Mouse (Mus musculus) kidney, postnatal 10 days (tissue): Measurements from ENCODE around the gene Dlat.

Source experiments
- DNase-seq: peaks from one replicate; pipeline ENCODE4 v3.0.0; 2021; ENCODE audit warnings: mixed read lengths

Dlat gene

DNA sequence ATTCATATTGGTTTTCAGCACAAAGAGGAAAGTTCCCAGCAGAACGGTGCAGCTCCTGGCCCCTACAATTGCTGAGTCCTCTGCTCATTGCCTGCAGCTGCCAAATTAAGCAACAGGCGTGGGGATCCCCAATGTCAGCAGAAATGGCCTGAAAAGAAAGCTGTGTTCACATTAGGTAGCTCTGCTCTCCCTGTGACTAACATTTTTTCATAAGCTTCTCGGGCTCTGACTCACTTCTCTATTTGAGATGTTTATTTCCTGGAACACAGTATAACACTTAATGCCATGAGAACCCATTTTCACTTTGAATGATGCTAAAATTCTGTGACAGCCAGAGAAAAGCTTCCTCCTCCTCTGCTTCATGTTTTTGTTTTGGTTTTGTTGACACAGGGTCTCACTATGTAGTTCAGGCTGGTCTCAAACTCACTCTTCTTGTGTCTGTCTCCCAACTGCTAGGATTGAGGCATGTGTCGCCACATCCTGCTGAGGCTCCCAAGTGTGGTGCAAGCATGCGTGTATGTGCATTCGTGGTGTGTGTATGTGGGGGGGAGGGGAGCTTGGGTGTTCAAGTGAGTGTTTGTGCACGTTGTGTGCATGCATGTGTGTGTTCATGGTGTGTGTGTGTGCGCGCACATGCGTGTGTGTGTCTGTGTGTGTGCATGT lies 68.6 kb downstream of the Dlat start:
- DNase-seq = no peak

DNA sequence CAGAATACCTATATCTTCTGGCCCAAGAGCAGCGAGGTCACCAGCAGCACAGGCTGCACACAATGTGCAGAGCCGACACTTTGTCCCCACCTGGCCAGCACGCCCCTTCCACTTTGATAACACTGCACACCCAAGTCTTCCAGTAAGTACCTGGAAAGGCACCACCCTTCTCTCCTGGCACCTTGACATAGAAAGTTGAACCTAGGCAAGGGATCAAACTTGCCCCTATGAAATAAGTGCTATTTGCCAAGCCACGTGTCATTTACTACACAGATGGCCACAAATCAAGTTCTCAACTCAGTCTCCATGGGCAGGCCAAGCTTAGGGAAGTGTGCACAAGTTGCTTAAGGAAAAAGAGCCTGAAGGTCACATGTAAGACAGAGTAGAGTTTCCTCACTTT lies 72.6 kb downstream of the Dlat start:
- no peak for DNase-seq

DNA sequence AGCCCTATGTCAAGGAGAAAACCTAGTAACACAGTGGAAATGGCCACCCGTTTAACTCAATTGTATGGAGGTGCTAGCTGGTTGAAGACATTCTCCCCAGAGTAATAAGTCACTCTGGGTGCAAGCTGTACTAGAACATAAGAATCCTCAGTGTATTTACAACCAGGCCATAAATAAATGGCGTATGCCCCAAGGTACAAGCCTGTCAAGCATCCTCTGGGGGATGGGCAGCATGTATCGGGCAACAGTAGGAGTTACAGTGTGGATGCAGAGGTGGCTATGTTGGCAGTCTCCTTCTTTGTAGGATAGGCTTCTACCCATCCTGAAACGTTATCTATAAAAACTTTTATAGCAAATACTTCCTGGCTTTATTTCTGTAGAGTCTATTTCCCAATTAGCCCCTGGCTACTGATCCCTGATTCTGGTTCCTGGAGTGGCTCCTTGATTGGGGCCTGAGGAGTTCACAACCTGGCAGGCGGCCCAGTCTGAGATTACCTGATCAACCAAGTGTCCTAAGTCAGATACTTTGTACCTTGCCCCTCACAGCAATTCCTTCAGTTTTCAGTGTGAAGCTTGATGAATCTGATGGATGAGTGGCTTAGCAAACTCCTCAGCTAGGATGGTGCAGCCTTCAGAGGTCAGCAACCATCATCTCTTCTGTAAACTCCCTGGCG lies 74.3 kb downstream of the Dlat start:
- DNase-seq = peak; percentile 77
